Mouse (Mus musculus) adrenal gland (tissue): ENCODE data around the gene Anapc7.
"Not testable (repeated sequence)": the region's sequence is repeated elsewhere in the genome, so short reads cannot be mapped to it uniquely, and the experiment has no call there.

Experiments
- intact Hi-C: fragments of 180-260 bp; cut with DNase I; formaldehyde crosslinking; loops from one replicate; pipeline ENCODE4 v1.15.1; 2025

Anapc7 gene

GRCm38 (mm10) chr5:122448869-122449268 is 27.4 kb downstream of the Anapc7 start:
- intact Hi-C loops, result no loop called here

- intact Hi-C loops, result no loop called here
Observed at GRCm38 (mm10) chr5:122449946-122450345, 28.5 kb downstream of the Anapc7 start.

- intact Hi-C loops, result no loop called here
Observed at GRCm38 (mm10) chr5:122450913-122451317, 29.4 kb downstream of the Anapc7 start.

GRCm38 (mm10) chr5:122451324-122451723 is 29.8 kb downstream of the Anapc7 start:
- intact Hi-C loops, result no loop called here

DNA sequence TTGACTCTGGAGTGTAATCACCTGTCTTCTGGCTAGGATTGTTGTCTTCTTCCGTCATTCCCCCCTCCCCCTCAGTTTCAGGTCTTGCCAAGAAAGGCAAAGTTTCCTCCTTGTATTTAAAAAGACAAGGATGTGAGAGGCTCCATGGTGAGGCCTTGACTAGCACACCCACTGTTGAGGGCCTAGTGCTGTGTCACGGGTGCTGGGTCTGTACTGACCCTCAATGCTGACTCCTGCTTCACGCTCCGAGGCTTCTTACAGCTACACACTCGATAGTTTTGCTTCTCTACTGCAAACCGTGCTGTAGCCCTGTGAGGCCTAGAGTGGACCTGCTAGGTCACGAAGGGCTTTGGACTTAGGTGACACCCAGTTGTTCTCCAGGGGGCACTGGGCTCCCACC is 30.7 kb downstream of the Anapc7 start:
- intact Hi-C loops, result no loop called here

GRCm38 (mm10) chr5:122453188-122453587 is 31.7 kb downstream of the Anapc7 start:
- intact Hi-C loops, result no loop called here

- intact Hi-C loops, result no loop called here
Observed at GRCm38 (mm10) chr5:122454442-122454841, 32.9 kb downstream of the Anapc7 start.

- intact Hi-C loops, result loop anchor here (5.0 kb wide), 1 partner anchor 33 kb away; the partner anchor contains the start of gene Anapc7
Observed at GRCm38 (mm10) chr5:122454883-122455282, 33.4 kb downstream of the Anapc7 start.

GRCm38 (mm10) chr5:122455584-122455983 is 34.1 kb downstream of the Anapc7 start:
- intact Hi-C loops, result loop anchor here (5.0 kb wide), 1 partner anchor 33 kb away; the partner anchor contains the start of gene Anapc7

DNA sequence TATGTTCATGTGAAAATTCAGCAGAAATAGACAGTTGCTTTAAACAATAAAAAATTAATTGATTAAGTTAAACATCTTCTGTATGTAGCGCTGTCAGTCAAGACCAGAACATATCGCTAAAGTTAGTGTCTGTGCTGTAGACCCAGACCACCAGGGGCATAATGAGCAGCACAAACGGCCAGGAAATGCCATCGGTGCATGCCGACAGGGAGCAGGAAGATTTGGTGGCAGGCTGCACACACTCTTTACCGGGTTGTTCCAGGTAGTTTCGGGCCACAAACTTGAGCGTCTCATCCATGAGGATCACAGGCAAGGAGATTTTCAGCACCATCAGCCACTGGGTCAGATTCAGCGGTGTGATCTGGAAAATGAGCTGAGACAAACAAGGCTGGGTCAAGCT is 35.6 kb downstream of the Anapc7 start:
- intact Hi-C loops, result loop anchor here (5.0 kb wide), 1 partner anchor 35 kb away; the partner anchor contains the start of gene Anapc7

GRCm38 (mm10) chr5:122458066-122458465 is 36.6 kb downstream of the Anapc7 start:
- intact Hi-C loops, result loop anchor here (5.0 kb wide), 1 partner anchor 36 kb away; the partner anchor contains the start of gene Anapc7

DNA sequence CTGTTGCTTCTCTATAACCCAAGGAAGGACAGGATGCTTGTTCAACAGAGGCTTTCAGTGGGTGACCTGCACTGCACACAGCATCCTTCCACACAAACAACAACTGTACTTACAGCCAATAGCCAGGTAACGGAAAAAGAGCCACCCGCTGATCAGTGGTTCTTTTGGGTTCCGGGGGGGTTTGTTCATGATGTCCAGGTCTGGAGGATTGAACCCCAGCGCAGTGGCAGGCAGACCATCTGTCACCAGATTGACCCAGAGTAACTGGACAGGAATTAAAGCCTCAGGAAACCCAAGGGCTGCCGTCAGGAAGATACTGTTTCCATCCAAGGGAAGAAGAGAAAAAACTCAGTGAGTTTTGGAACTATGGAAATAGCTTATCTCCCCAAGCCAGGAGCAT is 37.8 kb downstream of the Anapc7 start:
- intact Hi-C loops, result loop anchor here (5.0 kb wide), 1 partner anchor 37 kb away; the partner anchor contains the start of gene Anapc7

DNA sequence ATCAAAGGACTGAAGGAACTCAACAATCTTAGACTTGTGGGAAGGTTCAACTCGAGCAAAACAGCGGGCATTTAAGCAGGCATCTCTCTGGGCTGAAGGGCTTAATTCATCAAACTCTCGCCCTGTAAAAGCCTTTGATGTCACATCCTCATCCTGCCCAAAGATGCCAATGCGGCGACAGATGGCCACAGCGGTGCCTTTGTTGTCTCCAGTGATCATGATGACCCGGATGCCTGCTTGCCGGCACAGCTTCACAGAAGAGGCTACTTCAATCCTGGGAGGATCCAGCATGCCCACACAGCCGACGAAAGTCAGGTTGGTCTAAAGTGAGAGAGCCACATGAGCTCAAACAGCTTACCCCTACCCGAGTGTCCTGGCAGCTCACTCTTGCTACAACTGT is 39.2 kb downstream of the Anapc7 start:
- intact Hi-C loops, result no loop called here

GRCm38 (mm10) chr5:122461431-122461830 is 39.9 kb downstream of the Anapc7 start:
- intact Hi-C loops, result no loop called here

DNA sequence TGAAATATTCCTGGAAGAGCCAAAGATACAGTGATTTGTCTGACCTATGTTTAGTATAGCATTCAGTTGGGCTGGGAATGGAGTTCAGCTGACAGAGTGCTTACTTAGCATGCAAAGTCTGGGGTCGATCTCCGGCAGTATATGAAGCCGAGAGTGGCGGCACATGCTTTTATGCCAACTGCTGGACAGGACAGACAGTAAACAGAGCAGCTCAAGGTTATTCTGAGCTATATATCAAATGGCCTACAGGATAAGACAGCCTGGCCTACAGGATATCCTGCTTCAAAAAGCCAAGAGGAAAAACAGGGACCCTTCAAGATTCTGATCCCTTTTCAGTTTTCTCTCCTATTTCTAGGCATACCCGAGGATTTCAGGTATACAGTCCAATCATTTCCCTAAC is 50.2 kb downstream of the Anapc7 start:
- intact Hi-C loops, result no loop called here

DNA sequence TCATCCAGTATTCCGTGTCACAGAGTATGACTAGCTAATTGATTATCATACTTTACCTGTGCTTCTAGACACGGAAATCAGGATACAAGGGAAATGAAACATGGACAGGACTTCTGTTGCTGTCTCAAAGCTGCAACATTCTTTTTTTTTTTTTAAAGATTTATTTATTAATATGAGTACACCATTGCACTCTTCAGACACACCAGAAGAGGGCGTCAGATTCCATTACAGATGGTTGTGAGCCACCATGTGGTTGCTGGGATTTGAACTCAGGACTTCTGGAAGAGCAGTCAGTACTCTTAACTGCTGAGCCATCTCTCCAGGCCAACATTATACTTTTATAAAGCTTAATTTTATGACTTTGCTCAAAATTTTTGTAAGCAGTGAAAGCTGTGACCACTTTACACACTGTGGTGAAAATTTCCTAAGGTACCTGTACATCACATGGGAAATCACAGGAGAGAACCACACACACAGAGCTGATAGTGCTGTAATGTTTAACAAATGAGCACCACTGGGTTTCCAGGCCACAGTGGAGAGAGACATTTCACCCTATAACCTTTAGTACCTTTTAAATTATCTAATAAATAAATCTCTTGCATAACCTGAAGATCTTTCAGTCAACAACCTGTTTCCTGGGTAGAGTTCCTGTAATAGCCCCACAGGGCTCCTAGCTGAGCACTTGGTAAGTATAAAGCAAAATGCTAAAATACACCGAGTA is 53.3 kb downstream of the Anapc7 start:
- intact Hi-C loops, result no loop called here

DNA sequence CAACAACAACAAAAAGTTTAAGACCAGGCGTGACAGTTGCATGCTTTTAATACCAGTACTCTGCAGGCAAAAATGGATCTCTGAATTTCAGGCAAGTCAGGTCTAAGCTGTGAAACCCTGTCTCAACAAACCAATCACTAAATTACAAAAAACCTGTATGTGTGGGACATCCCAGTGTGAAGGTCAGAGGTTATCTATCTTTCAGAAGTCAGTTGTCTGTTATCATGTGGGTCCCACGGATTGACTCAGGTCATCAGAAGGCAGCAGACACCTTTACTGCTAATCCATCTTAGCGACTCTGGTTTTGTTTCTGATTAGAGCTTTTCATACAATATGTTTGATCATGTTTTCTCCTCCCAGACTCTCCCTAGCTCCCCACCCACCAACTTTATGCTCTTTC is 54.6 kb downstream of the Anapc7 start:
- intact Hi-C loops, result no loop called here

DNA sequence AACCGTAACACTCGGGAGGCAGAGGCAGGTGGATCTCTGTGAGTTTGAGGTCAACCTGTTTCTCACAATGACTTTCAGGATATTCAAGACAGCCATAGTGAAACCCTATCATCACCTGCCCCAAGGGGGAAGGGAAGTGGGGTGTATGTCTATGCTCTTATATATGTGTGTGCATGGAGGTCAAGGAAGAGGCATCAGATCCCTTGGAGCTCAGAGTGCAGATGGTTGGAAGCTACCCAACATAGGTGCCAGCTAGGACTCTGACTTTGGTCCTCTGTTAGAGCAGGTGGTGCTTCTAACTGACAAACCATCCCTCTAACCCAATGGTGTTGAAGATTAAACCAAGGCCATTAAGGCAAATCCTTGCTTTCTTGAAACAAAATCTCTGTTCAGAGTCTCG is 56.0 kb downstream of the Anapc7 start:
- intact Hi-C loops, result no loop called here

- intact Hi-C loops, result no loop called here
Observed at GRCm38 (mm10) chr5:122479131-122479530, 57.6 kb downstream of the Anapc7 start.

- intact Hi-C loops, result no loop called here
Observed at GRCm38 (mm10) chr5:122481844-122482243, 60.4 kb downstream of the Anapc7 start.

DNA sequence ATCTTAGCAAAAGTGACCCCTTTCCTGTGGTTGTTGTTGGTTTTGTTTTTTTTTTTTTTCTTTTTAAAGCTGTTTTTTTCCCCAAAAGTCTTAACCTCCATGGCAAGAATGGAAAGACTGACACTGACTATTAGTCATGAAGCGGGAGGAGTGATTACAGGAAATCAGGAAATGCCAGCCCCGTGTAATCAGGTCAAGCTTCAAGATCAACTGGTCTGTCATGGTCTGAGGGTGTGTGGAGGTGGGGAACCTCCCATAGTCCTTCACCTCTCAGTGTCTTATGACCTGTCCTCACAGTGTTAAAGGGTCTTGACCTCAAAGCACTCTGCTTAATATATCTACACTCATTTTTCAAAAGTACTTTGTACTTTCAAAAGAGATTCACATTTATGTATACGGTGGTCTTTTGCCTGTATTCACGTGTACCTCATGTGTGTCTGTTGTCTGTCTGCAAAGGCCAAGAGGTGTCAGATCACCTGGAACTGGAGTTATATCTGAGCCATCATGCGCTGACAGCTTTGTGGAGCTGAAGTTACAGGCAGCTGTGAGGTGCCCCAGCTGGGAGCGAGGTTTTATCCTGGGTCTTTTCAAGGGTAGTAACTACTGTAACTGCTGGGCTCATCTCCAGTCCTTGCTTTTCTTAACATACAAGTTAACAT is 61.4 kb downstream of the Anapc7 start:
- intact Hi-C loops, result no loop called here

DNA sequence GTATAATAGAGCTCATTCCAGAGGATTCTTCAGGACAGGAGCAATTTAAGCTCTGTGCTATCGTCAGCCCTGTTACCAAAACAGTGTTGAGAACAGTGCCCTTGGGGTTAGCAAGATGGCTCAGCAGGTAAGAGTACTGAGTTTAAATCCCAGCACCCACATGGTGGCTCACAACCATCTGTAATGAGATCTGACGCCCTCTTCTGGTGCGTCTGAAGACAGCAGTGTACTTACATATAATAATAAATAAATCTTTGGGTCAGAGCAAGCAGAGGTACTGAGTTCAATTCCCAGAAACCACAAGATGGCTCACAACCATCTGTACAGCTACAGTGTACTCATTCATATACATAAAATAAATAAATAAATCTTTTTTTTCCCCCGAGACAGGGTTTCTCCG is 64.8 kb downstream of the Anapc7 start:
- intact Hi-C loops, result not testable (repeated sequence)

- intact Hi-C loops, result no loop called here
Observed at GRCm38 (mm10) chr5:122487825-122488224, 66.3 kb downstream of the Anapc7 start.
